Mouse (Mus musculus) lung, embryonic 15.5 days (tissue): ENCODE measurements around the gene Akap9. TPM values are rescaled to one million over a fixed set of nuclear protein-coding genes. Genes with fewer than 3 reads are reported as not detected.
A peak's percentile ranks its signal among the peaks of the same experiment; 100 is the strongest.

ENCODE experiments used
- ATAC-seq: fragments of 200-750 bp; cut with Nextera tagmentation; 2 replicates; pipeline ENCODE4 v1.8.0; 2017; ENCODE audit warnings: moderate number of reproducible peaks, borderline replicate concordance; ENCODE audit not compliant: low FRiP score, low TSS enrichment; ENCODE audit errors: extremely low read depth
- H3K27ac ChIP-seq: fragments of 300-500 bp; sonication (generic); 2 replicates; pipeline ENCODE4 v1.5.1; 2015; ENCODE audit warnings: moderate library complexity, mild to moderate bottlenecking, inconsistent platforms
- H3K27me3 ChIP-seq: fragments of 300-500 bp; sonication (generic); 2 replicates; pipeline ENCODE4 v1.6.1; 2015; ENCODE audit warnings: inconsistent platforms
- H3K36me3 ChIP-seq: fragments of 300-500 bp; sonication (generic); 2 replicates; pipeline ENCODE4 v1.6.1; 2015; ENCODE audit warnings: inconsistent platforms
- H3K4me1 ChIP-seq: fragments of 300-500 bp; sonication (generic); 2 replicates; pipeline ENCODE4 v1.6.1; 2015; ENCODE audit warnings: inconsistent platforms
- H3K4me2 ChIP-seq: fragments of 300-500 bp; sonication (generic); 2 replicates; pipeline ENCODE4 v1.6.1; 2015; ENCODE audit warnings: inconsistent platforms, mild to moderate bottlenecking, moderate library complexity
- H3K4me3 ChIP-seq: fragments of 300-500 bp; sonication (generic); 2 replicates; pipeline ENCODE4 v1.5.1; 2015; ENCODE audit warnings: mild to moderate bottlenecking, inconsistent platforms
- H3K9ac ChIP-seq: fragments of 300-500 bp; sonication (generic); 2 replicates; pipeline ENCODE4 v1.6.1; 2015; ENCODE audit warnings: inconsistent platforms
- H3K9me3 ChIP-seq: fragments of 300-500 bp; sonication (generic); 2 replicates; pipeline ENCODE4 v1.6.1; 2016; ENCODE audit warnings: inconsistent platforms
- WGBS: fragments of 180-500 bp; shearing (Covaris S2); methylation state at CpG from one replicate; pipeline ENCODE4 v1.1.7; 2015; 5-methylcytosine and 5-hydroxymethylcytosine counted together
- polyA plus RNA-seq: library from polyadenylated mRNA; unstranded; fragments of >200 nt; fragmentation: Nextera tagmentation; extraction: Ambion mirVana; gene quantifications from 2 replicates; pipeline ENCODE4 v1.2.1, GENCODE M21; 2015

Akap9 gene
- polyA plus RNA-seq, 1 experiment from 2014 or later: 102 TPM

GRCm38 (mm10) chr5:4060313-4060712 lies 132.5 kb downstream of the Akap9 start:
- Histone ChIP-seq H3K4me2 (no peak overlapping the region), H3K27me3 (no peaks in the 10 kb centered on the region), H3K36me3 (peaks cover 40% of the 10 kb centered on the region), H3K4me3 (no peak overlapping the region), H3K9me3 (no peaks in the 10 kb centered on the region), H3K4me1 (no peaks in the 10 kb centered on the region), H3K9ac (no peak overlapping the region), H3K27ac (no peak overlapping the region)
- WGBS: 91% methylated on average over 8 of the region's 8 CpGs
- ATAC-seq: no peak

- no peak overlapping the region for H3K4me2 ChIP-seq
- H3K4me1 ChIP-seq: no peaks in the 10 kb centered on the region
- no peak overlapping the region for H3K4me3 ChIP-seq
- H3K9me3 ChIP-seq: no peaks in the 10 kb centered on the region
- H3K27ac ChIP-seq: no peak overlapping the region
- no peak overlapping the region for H3K9ac ChIP-seq
- H3K36me3 ChIP-seq: peaks cover 48% of the 10 kb centered on the region
- H3K27me3 ChIP-seq: no peaks in the 10 kb centered on the region
- peak; percentile 39; the same call in 1 of the 2 replicates for ATAC-seq
- 87% methylated on average over 18 of the region's 18 CpGs for WGBS
Observed at GRCm38 (mm10) chr5:4066476-4067115, 138.7 kb downstream of the Akap9 start.

GRCm38 (mm10) chr5:4067203-4067602 lies 139.3 kb downstream of the Akap9 start:
- Histone ChIP-seq H3K27me3 (no peaks in the 10 kb centered on the region), H3K9me3 (no peaks in the 10 kb centered on the region), H3K9ac (no peak overlapping the region), H3K27ac (no peak overlapping the region), H3K36me3 (peaks cover 52% of the 10 kb centered on the region), H3K4me2 (no peak overlapping the region), H3K4me1 (no peaks in the 10 kb centered on the region), H3K4me3 (no peak overlapping the region)
- 36% methylated on average over 3 of the region's 3 CpGs for WGBS
- no peak for ATAC-seq

GRCm38 (mm10) chr5:4079086-4079485 lies 151.2 kb downstream of the Akap9 start:
- WGBS: 98% methylated on average over 3 of the region's 3 CpGs
- Histone ChIP-seq H3K4me3 (no peak overlapping the region), H3K4me1 (no peaks in the 10 kb centered on the region), H3K27ac (no peak overlapping the region), H3K9me3 (no peaks in the 10 kb centered on the region), H3K4me2 (no peak overlapping the region), H3K9ac (no peak overlapping the region), H3K27me3 (no peaks in the 10 kb centered on the region), H3K36me3 (peaks cover 60% of the 10 kb centered on the region)
- no peak for ATAC-seq

GRCm38 (mm10) chr5:4080861-4081260 lies 153.0 kb downstream of the Akap9 start:
- no peak overlapping the region for H3K9ac ChIP-seq
- WGBS: 77% methylated on average over 2 of the region's 2 CpGs
- no peaks in the 10 kb centered on the region for H3K9me3 ChIP-seq
- H3K4me3 ChIP-seq: no peak overlapping the region
- H3K4me2 ChIP-seq: no peak overlapping the region
- no peak for ATAC-seq
- H3K27me3 ChIP-seq: no peaks in the 10 kb centered on the region
- no peak overlapping the region for H3K27ac ChIP-seq
- peaks cover 76% of the 10 kb centered on the region for H3K36me3 ChIP-seq
- H3K4me1 ChIP-seq: no peaks in the 10 kb centered on the region

- no peak overlapping the region for H3K4me2 ChIP-seq
Observed at GRCm38 (mm10) chr5:4081513-4081912, 153.7 kb downstream of the Akap9 start.

GRCm38 (mm10) chr5:4084948-4085347 lies 157.1 kb downstream of the Akap9 start:
- no peak for ATAC-seq
- Histone ChIP-seq H3K4me3 (no peak overlapping the region), H3K4me1 (no peaks in the 10 kb centered on the region), H3K4me2 (no peak overlapping the region), H3K27me3 (no peaks in the 10 kb centered on the region), H3K9ac (no peak overlapping the region), H3K36me3 (peaks cover 82% of the 10 kb centered on the region), H3K27ac (no peak overlapping the region), H3K9me3 (no peaks in the 10 kb centered on the region)
- 75% methylated on average over 7 of the region's 7 CpGs for WGBS

More at GRCm38 (mm10) chr5:4081513-4081912, 153.7 kb downstream of the Akap9 start:
- no peak overlapping the region for H3K9ac ChIP-seq
- no peaks in the 10 kb centered on the region for H3K4me1 ChIP-seq
- no peak for ATAC-seq
- no peak overlapping the region for H3K4me3 ChIP-seq
- no peaks in the 10 kb centered on the region for H3K27me3 ChIP-seq
- no peak overlapping the region for H3K27ac ChIP-seq
- WGBS: 75% methylated on average over 2 of the region's 2 CpGs
- H3K36me3 ChIP-seq: peaks cover 78% of the 10 kb centered on the region
- H3K9me3 ChIP-seq: no peaks in the 10 kb centered on the region

GRCm38 (mm10) chr5:4086309-4086708 lies 158.5 kb downstream of the Akap9 start:
- Histone ChIP-seq H3K36me3 (peaks cover 80% of the 10 kb centered on the region), H3K4me3 (no peak overlapping the region), H3K4me2 (no peak overlapping the region), H3K27ac (no peak overlapping the region), H3K9me3 (no peaks in the 10 kb centered on the region), H3K9ac (no peak overlapping the region), H3K27me3 (no peaks in the 10 kb centered on the region), H3K4me1 (no peaks in the 10 kb centered on the region)
- 80% methylated on average over 4 of the region's 4 CpGs for WGBS
- no peak for ATAC-seq

- peaks cover 78% of the 10 kb centered on the region for H3K36me3 ChIP-seq
Observed at GRCm38 (mm10) chr5:4088190-4088589, 160.3 kb downstream of the Akap9 start.

GRCm38 (mm10) chr5:4094471-4094870 lies 166.6 kb downstream of the Akap9 start:
- WGBS: 94% methylated on average over 5 of the region's 5 CpGs
- no peak overlapping the region for H3K4me2 ChIP-seq
- no peaks in the 10 kb centered on the region for H3K27me3 ChIP-seq
- no peaks in the 10 kb centered on the region for H3K4me1 ChIP-seq
- peaks cover 58% of the 10 kb centered on the region for H3K36me3 ChIP-seq
- no peak overlapping the region for H3K4me3 ChIP-seq
- no peak overlapping the region for H3K9ac ChIP-seq
- no peak for ATAC-seq
- no peak overlapping the region for H3K27ac ChIP-seq
- H3K9me3 ChIP-seq: no peaks in the 10 kb centered on the region

More at GRCm38 (mm10) chr5:4088190-4088589, 160.3 kb downstream of the Akap9 start:
- ATAC-seq: no peak
- Histone ChIP-seq H3K4me1 (no peaks in the 10 kb centered on the region), H3K4me2 (no peak overlapping the region), H3K9me3 (no peaks in the 10 kb centered on the region), H3K27me3 (no peaks in the 10 kb centered on the region), H3K27ac (no peak overlapping the region), H3K4me3 (no peak overlapping the region), H3K9ac (no peak overlapping the region)
- 88% methylated on average over 5 of the region's 5 CpGs for WGBS

- Histone ChIP-seq H3K27ac (no peak overlapping the region), H3K36me3 (peaks cover 39% of the 10 kb centered on the region), H3K4me2 (no peak overlapping the region), H3K27me3 (no peaks in the 10 kb centered on the region), H3K4me1 (peaks cover 16% of the 10 kb centered on the region; the same call in 1 of the 2 replicates), H3K9me3 (no peaks in the 10 kb centered on the region), H3K4me3 (no peak overlapping the region), H3K9ac (no peak overlapping the region)
- no peak for ATAC-seq
- WGBS: 92% methylated on average over 4 of the region's 4 CpGs
Observed at GRCm38 (mm10) chr5:4101031-4101430, 173.2 kb downstream of the Akap9 start.

- no peak overlapping the region for H3K4me3 ChIP-seq
- ATAC-seq: no peak
- no peak overlapping the region for H3K4me2 ChIP-seq
- peaks cover 39% of the 10 kb centered on the region for H3K36me3 ChIP-seq
- H3K4me1 ChIP-seq: peaks cover 16% of the 10 kb centered on the region; the same call in 1 of the 2 replicates
- WGBS: 92% methylated on average over 2 of the region's 2 CpGs
- no peak overlapping the region for H3K27ac ChIP-seq
- H3K27me3 ChIP-seq: no peaks in the 10 kb centered on the region
- no peak overlapping the region for H3K9ac ChIP-seq
- no peaks in the 10 kb centered on the region for H3K9me3 ChIP-seq
Observed at GRCm38 (mm10) chr5:4101770-4102169, 173.9 kb downstream of the Akap9 start.
